Mouse (Mus musculus) left cerebral cortex, adult 2 months (tissue): ENCODE measurements at regions not wholly inside any gene's neighbourhood (a gene's known extent, or its start where the extent isn't known, plus 50 kb on each side); places are given as distances from the start of the nearest gene placed in this dataset.

Experiments
- DNase-seq, 2 experiments: peaks; one replicate each; pipeline ENCODE4 v3.0.0; 2021 to 2022; ENCODE audit warnings: low spot score in 2 of 2, mixed read lengths in 1 of 2; ENCODE audit errors: extremely low spot score in 1 of 2
- H3K27ac ChIP-seq: fragments of 200-600 bp; 2 replicates; pipeline ENCODE4 v1.8.1; 2022
- H3K4me3 ChIP-seq: fragments of 200-600 bp; 2 replicates; pipeline ENCODE4 v1.8.1; 2022
- CTCF ChIP-seq: fragments of 200-600 bp; IDR thresholded peaks from 2 replicates; pipeline ENCODE4 v1.8.1; 2022; ENCODE audit warnings: antibody characterized with exemption, mild to moderate bottlenecking, moderate library complexity
- intact Hi-C: fragments of 180-260 bp; cut with DNase I; formaldehyde crosslinking; loops from one replicate; pipeline ENCODE4 v1.15.1; 2025

DNA sequence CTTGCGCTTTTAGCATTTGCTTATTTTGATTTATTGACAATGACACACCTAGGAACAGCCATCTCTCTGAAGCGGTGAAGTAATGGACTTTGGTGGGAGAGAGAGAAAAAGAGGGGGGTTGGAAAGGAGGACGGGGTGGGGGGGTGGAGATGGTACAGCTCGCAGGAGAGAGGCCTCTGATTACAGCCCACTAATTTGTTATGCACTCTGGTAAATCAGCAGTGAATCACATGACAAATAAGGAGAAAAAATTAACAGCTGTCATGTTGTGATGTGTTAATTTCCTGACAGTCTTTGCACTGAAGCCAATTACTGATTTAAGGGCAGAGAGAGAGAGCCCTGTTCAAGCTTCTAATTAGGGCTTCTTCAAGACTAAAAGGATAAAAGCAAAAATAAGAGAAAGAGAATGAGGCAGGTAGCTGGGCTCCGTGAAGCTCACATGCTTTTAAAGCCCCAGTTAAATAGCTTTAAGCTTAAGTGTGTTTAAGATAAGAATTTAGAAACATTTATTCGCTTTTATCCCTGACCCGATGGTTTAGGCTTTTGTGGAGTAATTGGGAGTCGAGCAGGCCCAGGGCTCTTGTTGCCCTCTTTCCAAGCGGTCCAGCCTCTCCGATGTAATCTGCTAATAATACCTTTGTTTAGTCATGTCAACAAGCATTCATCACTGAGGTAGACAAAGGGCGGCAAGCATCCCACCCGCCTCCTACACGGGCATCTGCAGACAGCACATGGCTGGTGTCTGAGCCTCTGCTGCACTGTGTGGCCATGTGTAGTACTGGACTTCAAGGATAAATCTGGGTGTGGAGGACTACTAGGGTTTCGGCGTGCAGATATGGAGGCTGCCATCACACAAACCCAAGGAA is 193.7 kb upstream of the Tshz3 start:
- DNase-seq = no peak
- intact Hi-C loops = no loop called here
- Histone ChIP-seq H3K27ac (no peak overlapping the region), H3K4me3 (no peak overlapping the region)
- no peak for TF ChIP-seq CTCF

GRCm38 (mm10) chr7:36507895-36508431 is 190.0 kb upstream of the Tshz3 start:
- intact Hi-C loops = no loop called here
- no peak overlapping the region for H3K4me3 ChIP-seq
- no peak overlapping the region for H3K27ac ChIP-seq
- TF ChIP-seq CTCF = no peak
- no peak for DNase-seq

DNA sequence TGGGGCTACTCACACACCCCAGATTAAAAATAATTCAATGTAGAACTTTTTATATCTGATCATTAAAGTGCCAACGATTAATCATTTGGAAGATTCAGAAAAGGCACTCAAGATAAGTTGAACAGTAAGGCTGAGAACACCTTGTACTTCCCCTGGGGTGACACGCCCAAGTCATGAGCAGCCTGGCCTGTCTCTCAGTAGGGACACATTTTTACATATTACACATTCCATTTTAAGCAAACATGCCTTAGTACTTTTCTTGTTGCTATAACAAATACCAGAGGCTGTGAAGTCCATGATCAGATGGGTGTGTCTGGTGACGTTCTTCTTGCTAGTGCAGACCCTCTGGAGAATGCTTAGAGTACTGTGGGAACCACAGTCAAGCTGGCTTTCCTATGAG is 184.2 kb upstream of the Tshz3 start:
- H3K27ac ChIP-seq = no peak overlapping the region
- intact Hi-C loops = no loop called here
- TF ChIP-seq CTCF = no peak
- no peak overlapping the region for H3K4me3 ChIP-seq
- no peak for DNase-seq

DNA sequence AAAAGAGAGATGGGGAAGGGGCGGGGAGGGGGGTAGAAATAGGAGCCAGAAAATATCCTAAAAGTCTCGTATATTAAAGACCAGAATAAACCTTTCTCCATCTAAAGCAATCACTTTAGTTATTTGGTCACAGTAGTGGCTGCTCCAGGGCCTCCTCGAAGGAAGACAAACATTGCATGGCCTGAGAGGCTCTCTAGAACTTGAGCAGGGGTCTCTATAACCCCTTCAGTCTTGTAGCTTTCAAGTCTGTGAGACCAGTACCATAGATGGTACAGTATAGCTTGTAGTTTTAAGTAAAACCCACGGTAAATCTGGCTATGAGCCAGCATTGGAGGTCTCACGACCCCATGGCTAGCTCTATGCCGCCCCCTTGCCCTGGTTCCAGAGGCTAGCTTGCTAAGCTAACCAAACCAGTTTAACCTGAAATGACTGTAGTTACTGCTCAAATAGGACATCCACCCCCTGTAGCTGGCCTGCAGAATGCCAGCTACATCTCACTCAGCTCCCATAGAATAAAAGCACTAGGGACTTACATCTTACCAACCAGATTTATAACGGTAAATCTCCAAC is 181.7 kb upstream of the Tshz3 start:
- DNase-seq = no peak
- TF ChIP-seq CTCF = no peak
- Histone ChIP-seq H3K27ac (no peak overlapping the region), H3K4me3 (no peak overlapping the region)
- intact Hi-C loops = no loop called here

GRCm38 (mm10) chr7:36519027-36519426 is 178.9 kb upstream of the Tshz3 start:
- DNase-seq = no peak
- Histone ChIP-seq H3K4me3 (no peak overlapping the region), H3K27ac (no peak overlapping the region)
- no peak for TF ChIP-seq CTCF
- intact Hi-C loops = no loop called here

DNA sequence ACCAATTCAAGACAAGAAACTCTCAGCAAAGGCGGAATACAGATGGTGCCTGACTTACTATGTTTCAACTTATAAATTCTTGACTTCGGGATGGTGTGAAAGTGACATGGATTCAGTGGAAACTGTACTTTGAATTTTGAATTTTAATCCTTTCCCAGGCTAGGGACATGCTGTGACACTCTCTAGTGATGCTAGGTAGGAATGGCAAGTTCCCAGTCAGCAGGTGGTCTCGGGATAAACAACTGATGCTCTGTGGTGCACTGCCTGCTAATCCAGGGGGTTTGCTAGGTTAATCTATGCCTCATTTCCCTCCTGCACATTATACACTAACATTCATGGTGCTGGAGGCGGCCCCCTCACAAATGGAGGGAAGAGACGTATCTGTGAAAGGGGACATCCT is 175.0 kb upstream of the Tshz3 start:
- no peak overlapping the region for H3K27ac ChIP-seq
- no peak overlapping the region for H3K4me3 ChIP-seq
- TF ChIP-seq CTCF = no peak
- DNase-seq = no peak
- intact Hi-C loops = no loop called here

- H3K27ac ChIP-seq = no peak overlapping the region
- no peak for DNase-seq
- intact Hi-C loops = no loop called here
These were observed 171.8 kb upstream of the Tshz3 start for GRCm38 (mm10) chr7:36526148-36526547.

DNA sequence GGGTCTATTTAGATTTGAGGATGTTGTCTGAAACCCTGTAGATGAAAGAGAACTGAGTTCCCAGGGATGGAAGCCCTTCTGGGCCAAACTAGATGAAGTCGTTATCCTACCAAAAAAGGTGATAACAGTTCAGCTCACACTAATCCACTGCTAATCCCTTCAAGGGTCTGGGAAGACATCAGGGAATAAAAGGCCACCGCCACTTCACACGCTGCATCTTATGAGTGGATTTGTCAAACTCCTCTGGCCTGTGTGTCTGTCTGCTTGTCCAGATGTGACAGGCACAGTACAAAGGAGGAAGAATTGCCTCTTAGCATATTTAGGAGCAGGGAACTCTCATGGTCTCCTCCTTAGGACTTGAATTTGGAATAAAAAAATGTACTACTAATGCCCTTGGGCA is 171.2 kb upstream of the Tshz3 start:
- intact Hi-C loops = no loop called here
- H3K27ac ChIP-seq = no peak overlapping the region
- no peak for DNase-seq
- no peak overlapping the region for H3K4me3 ChIP-seq
- no peak for TF ChIP-seq CTCF

More at GRCm38 (mm10) chr7:36526148-36526547, 171.8 kb upstream of the Tshz3 start:
- H3K4me3 ChIP-seq = no peak overlapping the region
- no peak for TF ChIP-seq CTCF

DNA sequence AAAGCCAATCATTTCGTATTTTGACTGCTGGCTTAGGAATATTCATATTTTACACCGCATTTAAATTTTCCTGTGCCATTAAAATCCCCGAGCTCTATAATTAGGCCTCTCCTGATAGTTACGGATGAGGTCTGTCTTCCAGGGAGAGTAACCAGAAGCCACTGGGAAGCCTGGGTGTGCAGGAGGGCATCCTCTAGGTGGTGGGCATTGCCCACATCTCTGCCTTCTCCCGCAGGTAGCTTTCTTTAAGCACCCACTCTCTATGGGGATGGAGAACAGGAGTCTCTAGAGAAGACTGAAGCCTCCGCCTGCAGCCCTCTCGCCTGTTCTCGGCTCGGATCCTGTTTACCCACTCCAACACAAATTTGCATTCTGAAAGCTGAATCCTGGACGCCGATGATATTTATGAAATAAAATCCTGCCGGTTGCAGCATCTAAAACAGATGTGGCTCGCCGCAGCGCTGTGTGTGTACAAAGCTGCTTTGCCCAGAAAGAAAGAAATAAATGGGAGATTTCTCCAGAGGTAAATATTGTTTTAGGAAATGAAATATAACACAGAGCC is 168.3 kb upstream of the Tshz3 start:
- DNase-seq = no peak
- Histone ChIP-seq H3K27ac (no peak overlapping the region), H3K4me3 (peak overlapping the region; percentile 9)
- no peak for TF ChIP-seq CTCF
- intact Hi-C loops = no loop called here

- no peak for DNase-seq
- intact Hi-C loops = no loop called here
These were observed 166.4 kb upstream of the Tshz3 start for GRCm38 (mm10) chr7:36531559-36531958.

DNA sequence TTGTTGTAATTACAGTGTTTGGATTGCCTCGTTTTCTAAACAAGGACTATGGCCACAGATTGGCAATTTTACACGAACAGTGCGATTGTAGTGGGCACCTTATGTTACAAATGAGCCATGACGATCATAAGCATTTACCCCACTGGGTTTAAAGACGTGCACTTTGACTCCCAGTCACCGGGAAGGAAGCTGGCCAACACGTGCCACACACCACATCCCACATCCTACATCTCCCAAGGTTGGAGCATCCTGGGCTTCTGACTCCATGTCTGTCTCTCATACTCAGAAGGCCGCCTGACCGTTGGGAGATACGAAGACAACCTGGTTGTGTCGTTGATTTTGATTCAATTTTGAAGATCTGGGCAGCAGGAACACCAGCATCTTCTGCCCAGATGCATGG is 159.8 kb upstream of the Tshz3 start:
- intact Hi-C loops = no loop called here
- TF ChIP-seq CTCF = no peak
- DNase-seq = no peak
- Histone ChIP-seq H3K4me3 (no peak overlapping the region), H3K27ac (no peak overlapping the region)

More at GRCm38 (mm10) chr7:36531559-36531958, 166.4 kb upstream of the Tshz3 start:
- no peak overlapping the region for H3K4me3 ChIP-seq
- TF ChIP-seq CTCF = peak; percentile 13; the same call in 1 of the 2 replicates
- no peak overlapping the region for H3K27ac ChIP-seq

GRCm38 (mm10) chr7:36548007-36548406 is 149.9 kb upstream of the Tshz3 start:
- no peak overlapping the region for H3K4me3 ChIP-seq

More at GRCm38 (mm10) chr7:36548007-36548406, 149.9 kb upstream of the Tshz3 start:
- no peak for TF ChIP-seq CTCF
- no peak for DNase-seq
- intact Hi-C loops = no loop called here
- H3K27ac ChIP-seq = no peak overlapping the region
